Mouse (Mus musculus): ENCODE data around the gene Krtap6-1. TPM values are rescaled to one million over a fixed set of nuclear protein-coding genes. Genes with fewer than 3 reads are reported as not detected.
"Not testable (repeated sequence)": the region's sequence is repeated elsewhere in the genome, so short reads cannot be mapped to it uniquely, and the experiment has no call there.

The Krtap6-1 gene
- not detected for total RNA-seq (2021)

DNA sequence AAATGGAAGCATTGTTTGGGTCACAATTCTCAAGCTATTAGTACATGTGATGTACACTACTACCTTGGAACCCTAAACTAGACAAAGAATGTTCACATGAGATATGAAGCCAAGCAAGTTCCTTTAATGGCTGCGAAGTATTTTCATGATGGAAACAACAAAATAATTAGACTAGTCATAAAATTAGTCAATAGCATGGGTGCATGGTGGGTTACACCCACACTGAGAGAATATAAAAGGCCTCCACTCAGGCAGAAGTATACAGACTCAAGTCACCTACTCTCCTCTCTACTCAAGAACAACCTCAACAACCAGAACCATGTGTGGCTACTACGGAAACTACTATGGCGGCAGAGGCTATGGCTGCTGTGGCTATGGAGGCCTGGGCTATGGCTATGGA lies at the start of gene Krtap6-1:
TSS of gene Krtap6-1 (plus strand) at position 301 of the 400 bp plus-strand sequence.
- not testable (repeated sequence) for DNase-seq (ENCODE audit: extremely low spot score in 1 of 2, low spot score in 1 of 2)

DNA sequence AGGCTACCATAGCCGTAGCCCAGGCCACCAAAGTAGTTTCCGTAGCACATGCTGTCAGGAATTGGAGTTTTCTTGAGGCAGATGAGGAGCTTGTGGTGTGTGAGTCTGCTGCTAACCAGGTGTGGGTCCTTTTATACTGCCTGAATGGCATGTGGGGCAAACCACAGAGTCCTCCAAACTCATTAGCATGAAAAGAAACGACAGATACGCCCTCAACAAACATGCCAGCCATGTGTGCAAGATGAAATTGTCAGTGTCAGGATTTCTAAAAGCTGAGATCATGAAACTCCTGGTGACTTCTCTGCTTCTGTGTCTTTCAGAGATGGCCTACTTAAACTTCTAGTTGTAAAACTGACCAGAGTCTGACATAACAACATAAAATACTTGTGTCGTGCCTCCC lies 20.8 kb upstream of the Krtap6-1 start, which contains the start of gene Krtap22-2:
TSS of gene Krtap22-2 (minus strand) at position 101 of the 400 bp plus-strand sequence.
- no peak for DNase-seq (ENCODE audit: extremely low spot score in 1 of 2, low spot score in 1 of 2)

DNA sequence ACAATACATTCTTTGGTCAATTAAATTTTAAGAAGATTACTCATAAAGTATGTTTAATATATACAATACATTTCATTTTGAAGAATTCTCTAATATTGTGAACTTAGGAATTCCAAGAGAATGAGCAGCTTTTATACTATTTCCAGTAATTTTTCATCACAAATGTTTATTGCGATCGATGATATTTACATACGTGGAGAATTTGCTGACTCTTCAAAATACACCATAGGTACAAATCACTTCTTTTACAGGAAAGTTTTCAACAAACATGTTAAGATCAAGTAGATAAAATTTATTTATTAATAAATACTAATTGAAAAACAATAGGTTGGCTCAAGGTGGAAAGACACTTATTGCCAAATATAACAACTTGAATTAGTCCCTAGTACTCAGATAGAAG lies 17.5 kb upstream of the Krtap6-1 start:
- no peak for DNase-seq (ENCODE audit: extremely low spot score in 1 of 2, low spot score in 1 of 2)

DNA sequence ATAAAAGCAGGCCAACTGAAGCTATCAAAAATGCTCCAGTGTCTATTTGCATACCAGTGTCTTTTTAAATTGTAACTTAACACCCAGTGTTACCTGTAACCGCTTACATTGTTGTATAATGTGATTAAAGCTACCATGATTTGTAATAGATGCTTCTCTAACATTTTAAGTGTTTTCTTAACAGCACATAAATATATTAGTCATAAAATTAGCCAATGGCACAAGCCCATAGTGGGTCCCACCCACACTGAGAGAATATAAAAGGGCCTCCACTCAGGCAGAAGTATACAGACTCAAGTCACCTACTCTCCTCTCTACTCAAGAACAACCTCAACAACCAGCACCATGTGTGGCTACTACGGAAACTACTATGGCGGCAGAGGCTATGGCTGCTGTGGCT lies 16.5 kb upstream of the Krtap6-1 start, which contains the start of gene Gm10229:
TSS of gene Gm10229 (plus strand) at position 301 of the 400 bp plus-strand sequence.
- not testable (repeated sequence) for DNase-seq (ENCODE audit: extremely low spot score in 1 of 2, low spot score in 1 of 2)

DNA sequence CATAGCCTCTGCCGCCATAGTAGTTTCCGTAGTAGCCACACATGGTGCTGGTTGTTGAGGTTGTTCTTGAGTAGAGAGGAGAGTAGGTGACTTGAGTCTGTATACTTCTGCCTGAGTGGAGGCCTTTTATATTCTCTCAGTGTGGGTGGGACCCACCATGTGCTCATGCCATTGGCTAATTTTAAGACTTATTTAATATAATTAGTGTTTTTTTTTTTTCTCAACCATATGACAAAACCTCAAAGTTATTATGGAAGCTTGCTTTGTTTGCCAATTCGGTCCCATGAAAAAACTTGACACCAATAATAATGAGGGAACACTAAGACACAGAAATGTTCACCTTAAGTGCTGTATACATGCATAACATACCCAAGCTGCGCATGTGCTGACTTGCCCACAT lies 9.9 kb downstream of the Krtap6-1 start, which contains the start of gene Gm10228:
TSS of gene Gm10228 (minus strand) at position 101 of the 400 bp plus-strand sequence.
- not testable (repeated sequence) for DNase-seq (ENCODE audit: extremely low spot score in 1 of 2, low spot score in 1 of 2)

DNA sequence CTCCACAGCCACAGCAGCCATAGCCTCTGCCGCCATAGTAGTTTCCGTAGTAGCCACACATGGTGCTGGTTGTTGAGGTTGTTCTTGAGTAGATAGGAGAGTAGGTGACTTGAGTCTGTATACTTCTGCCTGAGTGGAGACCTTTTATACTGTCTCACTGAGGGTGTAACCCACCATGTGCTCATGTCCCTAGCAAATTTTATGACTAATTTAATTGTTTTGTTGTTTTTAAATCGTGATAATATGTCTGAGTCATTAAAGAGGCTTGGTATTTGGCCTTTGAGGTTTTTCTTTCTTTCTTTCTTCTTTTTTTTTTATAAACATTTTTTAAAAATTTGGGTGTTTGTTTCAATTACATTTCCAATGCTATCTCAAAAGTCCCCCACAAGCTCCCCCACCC lies 16.3 kb downstream of the Krtap6-1 start, which contains the start of gene Krtap6-5:
TSS of gene Krtap6-5 (minus strand) at position 101 of the 400 bp plus-strand sequence.
- no peak for DNase-seq (ENCODE audit: extremely low spot score in 1 of 2, low spot score in 1 of 2)

DNA sequence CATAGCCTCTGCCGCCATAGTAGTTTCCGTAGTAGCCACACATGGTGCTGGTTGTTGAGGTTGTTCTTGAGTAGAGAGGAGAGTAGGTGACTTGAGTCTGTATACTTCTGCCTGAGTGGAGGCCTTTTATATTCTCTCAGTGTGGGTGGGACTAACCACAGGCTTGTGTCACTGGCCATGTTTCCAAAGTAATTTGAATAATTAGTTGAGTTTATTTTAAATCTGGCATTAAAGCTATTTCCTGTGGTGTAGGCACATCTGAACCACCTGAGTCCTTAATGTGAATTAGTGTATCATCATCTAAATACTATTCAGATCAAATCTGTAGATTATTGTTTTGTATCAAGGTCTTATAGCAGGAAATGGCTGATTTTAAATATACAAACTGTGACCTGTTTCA lies 32.4 kb downstream of the Krtap6-1 start, which contains the start of gene 1110025L11Rik:
TSS of gene 1110025L11Rik (minus strand) at position 101 of the 400 bp plus-strand sequence.
- not testable (repeated sequence) for DNase-seq (ENCODE audit: extremely low spot score in 1 of 2, low spot score in 1 of 2)

DNA sequence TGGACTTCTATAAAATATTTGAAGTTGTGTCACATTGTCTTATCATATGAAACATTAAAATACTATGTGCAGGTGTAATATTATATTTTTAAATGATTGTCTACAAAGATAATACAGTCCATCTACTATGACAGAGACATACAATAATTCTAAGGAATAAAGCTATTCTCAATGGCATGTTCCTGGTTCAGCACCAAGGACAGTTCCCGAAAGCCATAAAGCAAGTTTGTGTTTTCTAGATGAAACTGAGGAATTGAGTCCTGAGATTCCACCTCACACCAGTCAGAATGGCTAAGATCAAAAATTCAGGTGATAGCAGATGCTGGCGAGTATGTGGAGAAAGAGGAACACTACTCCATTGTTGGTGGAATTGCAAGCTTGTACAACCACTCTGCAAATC lies 39.5 kb downstream of the Krtap6-1 start:
- DNase-seq (ENCODE audit: extremely low spot score in 1 of 2, low spot score in 1 of 2), result not testable (repeated sequence)

Other genes with a start within 250 kb of the Krtap6-1 start
- not detected for gene Gm20741, start 219.5 kb upstream of the Krtap6-1 start, total RNA-seq (2021)
- gene Krtap15, start 211.5 kb upstream of the Krtap6-1 start, total RNA-seq (2021), result not detected
- not detected for gene Krtap14, start 205.6 kb upstream of the Krtap6-1 start, total RNA-seq (2021)
- gene Krtap19-1, start 162.3 kb upstream of the Krtap6-1 start, total RNA-seq (2021), result not detected
- not detected for gene Krtap19-2, start 157.4 kb upstream of the Krtap6-1 start, total RNA-seq (2021)
- gene Krtap19-3, start 153.7 kb upstream of the Krtap6-1 start, total RNA-seq (2021), result not detected
- gene Krtap19-4, start 146.6 kb upstream of the Krtap6-1 start, total RNA-seq (2021), result not detected
- gene Krtap19-5, start 135.2 kb upstream of the Krtap6-1 start, total RNA-seq (2021), result not detected
- gene Krtap19-9b, start 99.4 kb upstream of the Krtap6-1 start, total RNA-seq (2021), result not detected
- gene Krtap16-3, start 68.8 kb upstream of the Krtap6-1 start, total RNA-seq (2021), result not detected
- not detected for gene Krtap22-2, start 20.9 kb upstream of the Krtap6-1 start, total RNA-seq (2021)
- not detected for gene Gm10229, start 16.4 kb upstream of the Krtap6-1 start, total RNA-seq (2021)
- not detected for gene Gm10228, start 9.8 kb downstream of the Krtap6-1 start, total RNA-seq (2021)
- gene Krtap6-5, start 16.2 kb downstream of the Krtap6-1 start, total RNA-seq (2021), result not detected
- not detected for gene 1110025L11Rik, start 32.3 kb downstream of the Krtap6-1 start, total RNA-seq (2021)
- not detected for gene Krtap6-3, start 52.3 kb downstream of the Krtap6-1 start, total RNA-seq (2021)
- gene Gm6358, start 109.2 kb downstream of the Krtap6-1 start, total RNA-seq (2021), result not detected
- not detected for gene Gm10061, start 119.4 kb downstream of the Krtap6-1 start, total RNA-seq (2021)
- gene Gm9789, start 126.3 kb downstream of the Krtap6-1 start, total RNA-seq (2021), result not detected
- not detected for gene Gm7735, start 137.8 kb downstream of the Krtap6-1 start, total RNA-seq (2021)
- gene 1110057P08Rik, start 143.0 kb downstream of the Krtap6-1 start, total RNA-seq (2021), result not detected
- not detected for gene Krtap20-2, start 174.2 kb downstream of the Krtap6-1 start, total RNA-seq (2021)